Mouse (Mus musculus) T-cell, adult 2 months (primary cell): ENCODE data around the gene Gm3488.
"Not testable (repeated sequence)": the region's sequence is repeated elsewhere in the genome, so short reads cannot be mapped to it uniquely, and the experiment has no call there.

Source experiments
- DNase-seq: peaks from one replicate; pipeline ENCODE4 v3.0.0; 2022; ENCODE audit warnings: low spot score

Gene Gm3488

DNA sequence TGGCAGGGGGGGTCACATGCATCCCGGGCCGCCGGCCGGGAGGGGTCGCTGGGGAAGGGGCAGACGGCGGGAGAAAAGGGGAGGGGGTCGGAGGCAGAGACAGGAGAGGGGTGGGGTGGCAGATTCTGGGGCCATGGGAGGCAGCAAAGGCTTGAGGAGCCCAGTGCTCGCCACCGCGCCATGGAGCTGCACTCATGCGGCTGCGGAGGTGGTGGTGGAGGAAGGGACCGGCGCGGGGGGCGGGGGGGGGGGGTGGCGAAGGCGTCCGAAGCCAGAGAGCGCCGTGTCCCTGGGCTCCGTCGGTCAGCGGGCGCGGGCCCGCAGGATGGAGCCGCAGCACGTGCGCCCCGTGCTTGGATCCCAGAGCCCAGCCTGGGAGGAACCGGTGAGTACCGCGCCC, at the start of gene Gm3488:
Gene Gm3488 (plus strand): TSS at position 301 of the 400 bp plus-strand sequence.
- DNase-seq = not testable (repeated sequence)

DNA sequence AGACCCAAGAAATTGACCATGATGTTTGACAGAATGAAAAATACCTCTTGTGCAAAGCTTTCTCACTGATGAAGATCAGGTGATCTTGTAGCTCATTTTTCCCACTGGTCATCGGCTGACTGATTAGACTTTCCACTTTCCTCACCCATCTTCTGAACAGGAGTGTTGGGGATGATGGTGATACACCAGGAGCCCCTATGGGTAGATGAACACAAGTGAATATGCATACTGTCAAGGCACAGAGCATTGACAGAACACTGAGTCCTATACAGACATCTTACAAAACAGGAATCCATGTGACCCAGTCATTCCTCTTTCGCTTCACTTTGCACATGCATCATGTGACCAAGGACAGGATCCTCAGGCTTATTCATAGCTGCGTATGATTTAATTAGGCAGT, 46.1 kb upstream of the Gm3488 start, which contains the start of gene Gm3194:
Gene Gm3194 (minus strand): TSS at position 101 of the 400 bp plus-strand sequence.
- DNase-seq = not testable (repeated sequence)

DNA sequence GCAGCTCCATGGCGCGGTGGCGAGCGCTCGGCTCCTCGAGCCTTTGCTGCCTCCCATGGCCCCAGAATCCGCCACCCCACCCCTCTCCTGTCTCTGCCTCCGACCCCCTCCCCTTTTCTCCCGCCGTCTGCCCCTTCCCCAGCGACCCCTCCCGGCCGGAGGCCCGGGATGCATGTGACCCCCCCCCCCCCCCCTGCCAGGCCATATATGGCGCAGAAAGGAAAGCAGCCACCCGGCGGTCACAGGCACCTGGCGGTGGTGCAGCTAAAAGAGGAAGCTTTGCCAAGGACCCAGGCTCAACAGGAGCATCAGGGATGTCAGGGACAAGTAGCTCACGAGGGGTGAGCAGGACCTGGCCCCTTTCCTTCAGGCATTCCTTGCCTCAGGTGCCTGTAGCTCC, 41.0 kb upstream of the Gm3488 start:
- DNase-seq = not testable (repeated sequence)

DNA sequence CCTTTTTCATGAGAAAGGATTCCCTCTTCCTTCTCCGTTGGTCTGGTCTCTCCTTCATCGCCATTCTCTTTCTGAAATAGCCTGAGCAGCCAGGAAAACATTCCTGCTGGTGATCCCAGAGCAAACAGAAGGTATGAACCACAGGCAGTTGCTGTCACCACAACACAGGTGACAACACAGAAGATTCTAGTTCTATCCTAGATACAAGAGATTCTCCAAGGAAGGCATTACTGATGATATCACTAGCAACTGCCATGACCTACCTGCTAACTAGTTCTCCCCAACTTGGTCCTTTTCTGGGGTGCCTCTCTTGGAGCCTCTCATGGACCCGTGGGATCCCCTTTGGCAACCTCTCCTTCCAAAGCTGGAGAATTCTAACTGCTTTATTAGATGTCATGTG, 23.7 kb upstream of the Gm3488 start, which contains the start of gene Gm8246:
Gene Gm8246 (minus strand): TSS at position 101 of the 400 bp plus-strand sequence.
- not testable (repeated sequence) for DNase-seq

DNA sequence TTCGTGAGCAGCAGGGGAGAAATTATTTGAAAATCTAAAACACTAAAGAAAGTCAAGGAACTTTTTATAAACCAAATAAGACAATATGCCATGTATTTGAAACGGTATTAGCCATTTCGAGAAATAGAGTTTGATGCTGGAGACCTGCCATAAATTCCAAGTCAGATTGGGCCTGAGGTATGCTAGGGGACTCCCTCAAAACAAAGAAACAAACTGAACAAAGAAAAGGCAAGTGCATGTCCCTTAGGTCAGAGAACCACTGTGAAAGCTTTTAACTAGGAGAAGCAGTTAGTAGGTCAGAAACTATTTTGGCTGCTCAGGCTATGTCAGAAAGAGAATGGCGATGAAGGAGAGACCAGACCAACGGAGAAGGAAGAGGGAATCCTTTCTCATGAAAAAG, 17.6 kb upstream of the Gm3488 start, which contains the start of gene Gm3187:
Gene Gm3187 (plus strand): TSS at position 301 of the 400 bp plus-strand sequence.
- DNase-seq = not testable (repeated sequence)

DNA sequence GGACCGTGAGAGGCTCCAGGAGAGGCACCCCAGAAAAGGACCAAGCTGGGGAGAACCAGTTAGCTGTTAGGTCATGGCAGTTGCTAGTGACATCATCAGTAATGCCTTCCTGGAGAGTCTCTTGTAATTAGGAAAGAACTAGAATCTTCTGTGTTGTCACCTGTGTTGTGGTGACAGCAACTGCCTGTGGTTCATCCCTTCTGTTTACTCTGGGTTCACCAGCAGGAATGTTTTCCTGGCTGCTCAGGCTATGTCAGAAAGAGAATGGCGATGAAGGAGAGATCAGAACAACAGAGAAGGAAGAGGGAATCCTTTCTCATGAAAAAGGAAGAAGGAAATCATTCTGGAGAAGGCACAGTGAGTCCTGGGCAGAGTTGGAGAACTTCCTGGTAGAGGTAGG, 36.7 kb downstream of the Gm3488 start, which contains the start of gene Gm3532:
Gene Gm3532 (plus strand): TSS at position 301 of the 400 bp plus-strand sequence.
- not testable (repeated sequence) for DNase-seq
